Mouse (Mus musculus) fat pad, adult 2 months (tissue): Measurements from ENCODE around the gene Klhdc9.
"Not testable (repeated sequence)": the region's sequence is repeated elsewhere in the genome, so short reads cannot be mapped to it uniquely, and the experiment has no call there.

ENCODE experiments used
- DNase-seq: peaks from one replicate; pipeline ENCODE4 v3.0.0-alpha.2; 2011; ENCODE audit warnings: low read depth, low spot score; ENCODE audit errors: extremely low read depth

Gene Klhdc9

GRCm38 (mm10) chr1:171358421-171358820 is 2.2 kb downstream of the Klhdc9 start:
- DNase-seq = no peak

- no peak for DNase-seq
Observed at GRCm38 (mm10) chr1:171356814-171357213, 3.8 kb downstream of the Klhdc9 start.

GRCm38 (mm10) chr1:171355812-171356340 is 4.7 kb downstream of the Klhdc9 start:
- no peak for DNase-seq

GRCm38 (mm10) chr1:171349210-171349609 is 11.4 kb downstream of the Klhdc9 start:
- no peak for DNase-seq

- no peak for DNase-seq
Observed at GRCm38 (mm10) chr1:171348665-171349064, 11.9 kb downstream of the Klhdc9 start.

GRCm38 (mm10) chr1:171346095-171346450 is 14.5 kb downstream of the Klhdc9 start:
- DNase-seq = no peak

- no peak for DNase-seq
Observed at GRCm38 (mm10) chr1:171345225-171346094, 15.1 kb downstream of the Klhdc9 start, which contains the start of the genes Nit1 and Pfdn2. Gene Nit1 (minus strand): TSS chr1:171345646. Gene Pfdn2 (plus strand): TSS chr1:171345670.

- DNase-seq = no peak
Observed at GRCm38 (mm10) chr1:171344715-171345114, 15.9 kb downstream of the Klhdc9 start.

- peak; percentile 50 for DNase-seq
Observed at GRCm38 (mm10) chr1:171343922-171344677, 16.5 kb downstream of the Klhdc9 start.

GRCm38 (mm10) chr1:171342262-171343207 is 18.1 kb downstream of the Klhdc9 start:
- no peak for DNase-seq

GRCm38 (mm10) chr1:171330216-171330560 is 30.4 kb downstream of the Klhdc9 start:
- no peak for DNase-seq

GRCm38 (mm10) chr1:171329433-171330215 is 31.0 kb downstream of the Klhdc9 start:
- DNase-seq = no peak

- DNase-seq = peak; percentile 71
Observed at GRCm38 (mm10) chr1:171328839-171329432, 31.7 kb downstream of the Klhdc9 start, which contains the start of gene Dedd. Gene Dedd (plus strand): TSS chr1:171329145.

- no peak for DNase-seq
Observed at GRCm38 (mm10) chr1:171328244-171328643, 32.4 kb downstream of the Klhdc9 start.

- DNase-seq = not testable (repeated sequence)
Observed at GRCm38 (mm10) chr1:171326588-171326987, 34.0 kb downstream of the Klhdc9 start.

GRCm38 (mm10) chr1:171325571-171325970 is 35.0 kb downstream of the Klhdc9 start:
- no peak for DNase-seq

- no peak for DNase-seq
Observed at GRCm38 (mm10) chr1:171322012-171322411, 38.6 kb downstream of the Klhdc9 start.

- no peak for DNase-seq
Observed at GRCm38 (mm10) chr1:171321415-171321814, 39.2 kb downstream of the Klhdc9 start.

- DNase-seq = no peak
Observed at GRCm38 (mm10) chr1:171320151-171320550, 40.4 kb downstream of the Klhdc9 start.
